Mouse (Mus musculus) forelimb bud, embryonic 11.5 days (tissue): ENCODE measurements around the gene Sh3bp2.

ENCODE experiments used
- DNase-seq: peaks from one replicate; pipeline ENCODE4 v3.0.0-alpha.2; 2012; ENCODE audit warnings: low read depth, low spot score

The Sh3bp2 gene

DNA sequence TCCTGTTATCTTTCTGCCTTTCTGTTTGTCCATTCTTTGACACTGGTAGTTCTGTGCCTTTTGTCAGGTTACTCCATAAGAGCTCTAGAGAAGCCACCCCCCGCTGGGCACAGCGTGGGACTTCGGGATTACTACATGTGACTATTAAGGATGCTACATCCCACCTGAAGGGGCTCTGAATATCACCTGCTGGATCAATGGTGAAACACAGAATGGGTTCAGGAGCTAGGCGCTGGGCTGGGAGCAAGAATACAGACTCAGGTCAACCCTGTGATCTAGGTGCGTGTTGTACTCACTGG, 788 bp downstream of the Sh3bp2 start:
- DNase-seq, result no peak

DNA sequence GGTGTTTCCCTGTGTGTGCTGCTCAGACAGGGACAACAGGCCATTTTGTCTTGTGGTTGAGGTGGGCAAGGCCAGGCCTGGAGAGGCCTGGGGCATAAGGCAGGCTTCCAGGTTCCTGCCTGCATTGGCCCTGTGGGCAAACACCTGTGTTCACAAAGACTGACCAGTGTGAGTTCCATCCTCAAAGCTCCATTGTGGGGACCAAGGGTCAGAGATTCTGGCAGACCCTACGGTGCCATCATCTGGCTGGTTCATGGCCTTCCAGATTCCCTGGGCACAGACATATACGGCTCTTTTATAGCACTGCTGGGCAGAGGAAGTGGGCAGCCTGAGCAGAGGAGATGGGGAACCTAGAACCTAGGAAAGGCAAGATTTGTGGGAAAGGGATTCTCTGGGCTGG, 1.7 kb downstream of the Sh3bp2 start:
- DNase-seq, result no peak

DNA sequence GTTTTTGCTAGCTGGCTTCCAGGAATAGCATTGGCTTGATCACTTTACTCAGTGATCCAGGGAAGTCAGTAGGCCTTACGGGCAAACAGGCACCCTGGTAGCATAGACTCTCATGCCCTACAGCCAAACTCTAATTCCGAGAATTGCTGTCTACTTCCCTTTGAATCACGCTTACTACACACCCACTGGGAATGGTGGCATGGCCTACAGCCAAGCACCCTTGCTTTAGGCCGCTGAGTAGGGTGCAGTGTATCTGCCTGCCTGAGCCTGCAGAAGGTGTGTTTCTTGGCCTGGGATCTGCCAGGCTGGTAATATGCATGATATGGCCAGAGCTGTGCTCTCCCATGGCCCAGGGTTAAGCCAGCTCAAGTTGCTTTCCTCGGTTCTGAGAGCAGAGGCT, 3.1 kb downstream of the Sh3bp2 start:
- no peak for DNase-seq

DNA sequence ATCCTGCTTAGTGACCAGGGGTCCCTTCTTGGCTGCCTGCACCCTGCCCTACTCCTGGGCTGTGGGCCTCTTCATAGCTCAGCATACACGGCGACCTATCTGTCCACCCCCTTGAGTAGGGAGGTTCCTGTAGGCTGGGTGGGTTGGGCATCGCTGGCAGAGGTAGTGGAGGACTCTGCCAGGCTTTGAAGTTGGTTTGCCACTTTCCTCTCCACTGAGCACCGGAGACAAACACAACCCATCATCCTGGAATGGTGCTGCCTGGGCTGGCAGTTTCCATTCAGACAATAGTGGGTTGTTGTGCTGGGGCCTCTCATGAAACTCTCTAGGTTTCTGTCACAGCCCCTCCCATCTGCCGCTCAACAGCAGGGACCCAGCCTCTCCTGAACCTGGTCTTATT, 4.5 kb downstream of the Sh3bp2 start:
- DNase-seq, result no peak

DNA sequence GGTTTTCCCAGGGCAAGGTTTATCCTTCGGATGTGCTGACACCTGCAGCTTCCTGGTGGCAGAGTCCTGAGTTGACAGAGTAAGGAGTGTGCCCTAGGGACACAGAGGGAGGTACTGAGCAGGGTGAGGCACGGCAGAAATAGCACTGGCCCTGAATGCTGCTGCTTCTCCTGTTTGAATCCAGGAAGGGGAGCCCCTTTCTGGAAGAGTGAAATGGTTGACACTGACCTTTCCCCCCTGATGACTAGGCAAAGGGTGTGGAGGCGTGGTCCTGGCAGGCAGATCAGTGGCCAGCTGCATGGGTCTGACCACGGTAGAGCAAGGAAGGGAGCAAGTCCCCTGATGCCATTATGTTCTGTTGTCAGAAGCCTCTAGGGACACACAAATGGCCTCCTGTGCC, 5.0 kb downstream of the Sh3bp2 start:
- no peak for DNase-seq

- no peak for DNase-seq
Observed at GRCm38 (mm10) chr5:34533066-34533465, 7.4 kb downstream of the Sh3bp2 start.

DNA sequence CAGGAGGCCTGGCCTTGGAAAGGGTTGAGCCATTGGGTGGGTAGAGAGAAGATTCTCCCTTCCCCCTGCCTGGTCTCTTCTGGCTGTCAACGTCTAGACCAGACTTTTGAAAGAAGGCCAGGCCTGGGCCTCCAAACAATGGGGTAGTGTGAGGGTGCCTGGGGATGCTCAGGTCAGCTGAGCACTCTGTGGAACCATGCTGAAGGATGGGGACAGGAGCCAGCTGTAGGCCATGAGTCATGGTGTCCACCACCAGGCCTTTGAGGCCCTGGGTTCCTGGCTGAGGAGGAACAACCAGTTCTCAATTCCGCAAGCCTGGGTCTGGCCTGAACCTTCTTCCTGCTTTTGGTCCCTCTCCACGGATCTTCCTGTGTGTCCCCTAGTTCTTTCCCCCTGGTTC, 8.2 kb downstream of the Sh3bp2 start:
- no peak for DNase-seq

DNA sequence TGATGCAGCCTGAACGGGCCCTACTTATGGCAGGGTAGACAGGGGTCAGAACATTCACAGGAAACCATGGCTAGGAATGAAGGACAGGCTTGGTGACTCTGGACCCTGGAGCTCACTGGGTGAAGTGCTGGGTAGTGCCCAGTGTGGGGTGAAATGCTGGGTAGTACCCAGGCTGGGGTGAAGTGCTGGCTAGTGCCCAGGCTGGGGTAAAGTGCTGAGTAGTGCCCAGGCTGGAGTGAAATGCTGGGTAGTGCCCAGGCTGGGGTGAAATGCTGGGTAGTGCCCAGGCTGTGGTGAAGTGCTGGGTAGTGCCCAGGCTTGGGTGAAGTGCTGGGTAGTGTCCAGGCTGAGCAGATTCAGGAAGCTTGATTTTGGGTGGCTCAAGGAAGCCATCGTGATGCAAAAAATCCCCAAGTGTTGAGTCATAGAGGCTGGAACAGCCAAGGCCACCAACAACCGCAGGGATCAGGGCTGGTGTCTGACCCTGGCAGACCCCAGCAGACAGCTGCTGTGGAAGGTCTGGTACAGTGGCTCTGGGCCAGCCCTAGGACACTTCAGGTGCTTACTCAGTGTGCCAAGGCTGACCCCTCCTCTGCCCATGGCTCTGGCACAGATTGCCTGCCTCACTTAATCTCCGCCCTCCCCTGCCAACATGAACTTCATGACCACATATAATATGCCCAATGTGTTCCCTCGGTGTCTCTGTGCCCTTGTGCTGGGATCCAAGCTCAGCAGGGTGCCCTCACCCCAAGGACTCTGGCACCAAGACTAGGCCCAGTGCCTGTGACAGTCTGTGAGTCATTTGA, 9.3 kb downstream of the Sh3bp2 start:
- no peak for DNase-seq

GRCm38 (mm10) chr5:34535831-34536230, 10.2 kb downstream of the Sh3bp2 start:
- DNase-seq, result no peak

GRCm38 (mm10) chr5:34538079-34538478, 12.4 kb downstream of the Sh3bp2 start:
- no peak for DNase-seq

DNA sequence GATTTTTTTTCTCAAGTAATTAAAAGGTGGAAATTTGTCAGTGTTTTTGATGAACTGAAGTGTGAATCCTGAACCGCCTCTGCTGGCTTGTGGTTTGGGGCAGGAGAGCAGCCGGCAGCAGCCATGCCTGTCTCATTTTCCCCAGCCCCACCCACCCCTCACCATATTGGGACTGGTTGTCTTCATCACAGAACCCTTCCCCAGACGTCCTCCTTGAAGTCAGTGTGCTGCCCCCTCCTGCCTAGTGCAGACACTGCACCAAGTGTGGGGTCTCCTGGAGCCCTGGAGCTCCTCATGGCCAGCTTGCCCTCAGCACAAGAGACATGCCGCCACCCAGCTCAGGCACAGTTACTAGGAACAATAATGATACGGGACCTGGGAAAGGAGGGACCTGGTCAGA, 12.9 kb downstream of the Sh3bp2 start:
- DNase-seq, result no peak

GRCm38 (mm10) chr5:34539121-34539520, 13.5 kb downstream of the Sh3bp2 start:
- no peak for DNase-seq

GRCm38 (mm10) chr5:34542166-34542565, 16.5 kb downstream of the Sh3bp2 start:
- DNase-seq, result no peak

GRCm38 (mm10) chr5:34543114-34543513, 17.5 kb downstream of the Sh3bp2 start:
- DNase-seq, result no peak

- DNase-seq, result peak; percentile 35
Observed at GRCm38 (mm10) chr5:34547410-34547809, 21.8 kb downstream of the Sh3bp2 start.

GRCm38 (mm10) chr5:34549135-34549482, 23.5 kb downstream of the Sh3bp2 start:
- DNase-seq, result no peak

DNA sequence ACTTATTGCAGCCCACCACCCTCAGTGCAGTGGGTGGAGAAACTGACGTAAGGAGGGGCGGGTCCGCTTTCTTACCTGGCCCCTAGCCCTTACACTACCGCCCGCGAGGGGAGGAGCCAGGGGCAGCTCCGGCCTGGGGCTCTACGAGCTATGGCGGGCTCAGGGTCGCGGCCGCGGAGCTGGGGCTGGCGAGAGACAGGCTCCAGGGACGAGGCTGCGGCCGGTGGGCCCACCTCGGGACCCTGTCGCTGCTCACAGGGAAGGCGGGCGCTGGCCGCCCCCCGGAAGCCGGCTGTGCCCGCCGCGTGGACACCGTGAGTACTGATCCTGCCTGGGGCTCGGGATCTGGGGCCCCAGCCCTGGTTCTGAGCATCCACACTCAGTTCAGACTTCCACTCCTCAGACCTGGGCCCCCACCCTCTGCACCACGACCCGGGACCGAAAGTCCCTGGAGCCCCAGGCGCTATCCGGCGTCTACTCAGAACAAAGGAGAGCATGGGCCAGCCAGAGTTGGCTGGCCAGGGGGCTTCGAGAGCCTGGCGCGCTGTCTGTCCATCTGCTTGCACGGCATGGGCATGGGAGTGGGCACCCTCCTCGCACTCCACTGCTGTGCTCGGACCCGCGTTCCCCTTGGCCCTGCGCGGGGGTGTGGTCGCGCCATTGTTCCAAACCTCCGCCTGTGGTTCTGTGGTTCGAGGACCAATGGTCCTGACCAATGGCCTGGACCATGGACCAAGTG, 24.0 kb downstream of the Sh3bp2 start:
- peak; percentile 66 for DNase-seq

DNA sequence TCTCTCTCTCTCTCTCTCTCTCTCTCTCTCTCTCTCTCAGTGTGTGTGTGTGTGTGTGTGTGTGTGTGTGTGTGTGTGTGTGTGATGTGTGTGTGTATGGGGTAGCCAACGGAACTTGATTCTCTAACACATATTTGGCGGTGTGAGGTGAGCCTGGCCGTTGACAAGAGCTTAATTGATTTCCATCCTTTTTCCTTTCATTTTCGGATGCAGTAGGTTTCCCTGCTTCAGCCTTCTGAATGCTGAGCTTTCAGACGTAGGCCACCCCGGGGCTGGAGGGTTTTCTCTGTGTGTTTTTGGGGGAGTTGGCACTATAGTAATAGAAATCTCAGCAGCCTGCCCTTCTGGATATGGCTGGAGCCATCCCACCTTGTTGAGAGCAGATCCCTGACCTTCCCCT, 24.6 kb downstream of the Sh3bp2 start:
- DNase-seq, result no peak

GRCm38 (mm10) chr5:34551821-34552220, 26.2 kb downstream of the Sh3bp2 start:
- DNase-seq, result no peak

DNA sequence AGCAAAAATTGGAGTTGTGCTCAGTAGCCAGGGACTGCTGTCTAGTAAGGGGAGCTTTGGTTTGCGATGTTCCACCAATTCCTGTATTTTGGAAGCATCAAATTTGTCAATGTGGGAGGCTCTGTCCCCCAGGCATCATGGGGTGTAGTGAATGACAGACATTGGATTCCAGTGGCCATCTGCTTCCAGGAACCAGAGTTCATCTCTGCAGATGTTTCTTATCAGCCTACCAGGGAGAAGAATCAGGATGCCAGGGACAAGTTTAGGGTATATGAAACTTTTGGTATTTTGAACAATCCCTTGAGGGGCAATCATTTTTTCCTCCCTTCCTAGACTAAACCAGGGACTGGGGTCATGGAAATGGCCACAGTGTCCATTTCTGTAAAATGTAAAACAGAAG, 38.2 kb downstream of the Sh3bp2 start:
- DNase-seq, result no peak

GRCm38 (mm10) chr5:34564291-34564690, 38.7 kb downstream of the Sh3bp2 start:
- DNase-seq, result no peak

- no peak for DNase-seq
Observed at GRCm38 (mm10) chr5:34565545-34566283, 40.1 kb downstream of the Sh3bp2 start.

- DNase-seq, result no peak
Observed at GRCm38 (mm10) chr5:34571551-34571950, 45.9 kb downstream of the Sh3bp2 start.
